Mouse (Mus musculus) lung, postnatal 0 days (tissue): ENCODE measurements at regions not wholly inside any gene's neighbourhood (a gene's known extent, or its start where the extent isn't known, plus 50 kb on each side); places are given as distances from the start of the nearest gene placed in this dataset.
A peak's percentile ranks its signal among the peaks of the same experiment; 100 is the strongest.

Experiments used
- CTCF ChIP-seq: IDR thresholded peaks from 2 replicates; pipeline ENCODE4 v1.5.1; 2016; ENCODE audit warnings: antibody characterized with exemption, mild to moderate bottlenecking
- EP300 ChIP-seq: IDR thresholded peaks from 2 replicates; pipeline ENCODE4 v1.6.1; 2016; ENCODE audit warnings: antibody characterized with exemption, mild to moderate bottlenecking, control low read depth

- TF ChIP-seq CTCF (no peak), EP300 (peak; percentile 92)
Measured at GRCm38 (mm10) chr9:94136444-94136843, 401.4 kb downstream of the 1190002N15Rik start.
